8 mouse cellular contexts compared by ENCODE assay signal in the genomic region with DNA sequence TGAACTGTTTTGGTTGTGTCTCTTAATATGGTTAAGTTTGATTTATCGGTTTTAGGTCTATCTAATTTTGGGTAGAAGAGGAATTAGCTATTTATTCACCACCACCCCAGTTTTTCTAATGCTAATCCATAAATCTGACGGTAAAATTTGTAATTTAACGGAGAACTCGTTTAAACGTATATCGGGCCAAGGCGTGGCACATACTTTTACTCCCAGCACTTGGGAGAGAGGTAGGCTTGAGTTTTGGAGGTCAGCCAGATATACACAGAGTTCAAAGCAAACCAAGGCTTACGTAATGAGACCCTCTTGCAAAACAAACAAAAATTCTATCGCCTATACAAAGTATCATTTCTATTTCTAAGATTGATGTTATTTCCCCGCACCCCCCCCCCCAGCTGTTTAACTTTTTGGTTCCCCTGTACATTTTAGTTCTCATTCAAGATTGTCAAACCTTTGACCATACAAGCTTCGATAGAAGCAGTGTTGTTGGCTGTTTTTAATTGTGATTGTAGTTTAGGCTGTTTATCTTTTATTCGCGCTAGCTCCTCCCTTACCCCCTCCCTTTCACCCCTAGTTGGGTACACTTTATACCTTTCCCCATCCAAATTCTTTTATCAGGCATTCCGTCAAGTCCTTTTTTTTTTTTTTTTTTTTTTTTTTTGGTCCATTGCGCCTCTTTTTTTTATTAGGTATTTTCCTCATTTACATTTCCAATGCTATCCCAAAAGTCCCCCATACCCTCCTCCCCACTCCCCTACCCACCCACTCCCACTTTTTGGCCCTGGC. TPM values are rescaled to one million over a fixed set of nuclear protein-coding genes. Genes with fewer than 3 reads are reported as not detected.
DNase-seq lines count a peak whose midpoint lies in the region; ATAC-seq and TF ChIP-seq lines count a peak whose summit lies in the region.

No protein-coding gene starts in this region.

- peak overlapping the region; percentile 87 for H3K9ac ChIP-seq in heart, postnatal 0 days (replicated peaks; ENCODE audit: low read depth, low read length)
- H3K9ac ChIP-seq in liver, embryonic 15.5 days: peak overlapping the region; percentile 79

- 22% methylated on average over 15 of the region's 15 CpGs for WGBS in heart, postnatal 0 days
- 16% methylated on average over 15 of the region's 15 CpGs for WGBS in liver, embryonic 15.5 days (ENCODE audit: insufficient replicate concordance)
- 8% methylated on average over 15 of the region's 15 CpGs for WGBS in small intestine, adult 2 months

- intact Hi-C loops in gastrocnemius, adult 2 months (cut with DNase I): loop anchor here (10.0 kb wide), 1 partner anchor 499 kb away; the partner anchor contains the start of gene Ralgapa2

- TF ChIP-seq CTCF in gastrocnemius, adult 2 months (IDR thresholded peaks at IDR 0.05): no peak
- no peak for TF ChIP-seq CTCF in heart, postnatal 0 days (IDR thresholded peaks at IDR 0.05; ENCODE audit: low read depth)
- no peak for TF ChIP-seq CTCF in small intestine, adult 2 months (IDR thresholded peaks at IDR 0.05; ENCODE audit: extremely low read depth, insufficient read length, insufficient replicate concordance, low read depth, low read length)

- H3K27ac ChIP-seq in gastrocnemius, adult 2 months: peak overlapping the region; percentile 99
- H3K27ac ChIP-seq in heart, postnatal 0 days (ENCODE audit: low read depth): peak overlapping the region; percentile 95
- peak overlapping the region; percentile 92 for H3K27ac ChIP-seq in liver, embryonic 15.5 days (replicated peaks)
- peak overlapping the region; percentile 26; the same call in 1 of the 2 replicates for H3K27ac ChIP-seq in small intestine, adult 2 months (ENCODE audit: insufficient read depth, low read depth, low read length)

- peak overlapping the region; percentile 72 for H3K4me2 ChIP-seq in heart, postnatal 0 days (ENCODE audit: low read depth, low read length)
- peak overlapping the region; percentile 95 for H3K4me2 ChIP-seq in liver, embryonic 15.5 days

- TF ChIP-seq POLR2A in small intestine, adult 2 months (IDR thresholded peaks at IDR 0.05; ENCODE audit: low read depth, low read length): no peak

- no peaks in the 10 kb centered on the region for H3K36me3 ChIP-seq in heart, postnatal 0 days (replicated peaks; ENCODE audit: control insufficient read depth, insufficient read depth, low read length)
- 0 out of 2 replicates have a peak, but pooled peaks cover 6% of the 10 kb centered on the region for H3K36me3 ChIP-seq in liver, embryonic 15.5 days (replicated peaks)
- H3K36me3 ChIP-seq in small intestine, adult 2 months (ENCODE audit: control insufficient read depth, insufficient read depth, low read length): no peaks in the 10 kb centered on the region

- ATAC-seq in heart, postnatal 0 days (ENCODE audit: insufficient read depth, low read depth): no peak
- no peak for ATAC-seq in liver, embryonic 15.5 days (ENCODE audit: insufficient read depth)
- no peak for ATAC-seq in frontal cortex, adult (ENCODE audit: low TSS enrichment)

- peak overlapping the region; percentile 95 for H3K4me3 ChIP-seq in gastrocnemius, adult 2 months
- H3K4me3 ChIP-seq in heart, postnatal 0 days (ENCODE audit: low read depth, low read length): peak overlapping the region; percentile 85
- peak overlapping the region; percentile 80 for H3K4me3 ChIP-seq in liver, embryonic 15.5 days (replicated peaks)
- H3K4me3 ChIP-seq in small intestine, adult 2 months (ENCODE audit: low read depth, low read length): no peak overlapping the region

- no peaks in the 10 kb centered on the region for H3K27me3 ChIP-seq in heart, postnatal 0 days (ENCODE audit: control insufficient read depth, insufficient read depth, low read length)
- H3K27me3 ChIP-seq in liver, embryonic 15.5 days: no peaks in the 10 kb centered on the region
- no peaks in the 10 kb centered on the region for H3K27me3 ChIP-seq in small intestine, adult 2 months (ENCODE audit: control insufficient read depth, insufficient read depth, low read length)

- H3K4me1 ChIP-seq in heart, postnatal 0 days (ENCODE audit: control insufficient read depth, insufficient read depth): no peaks in the 10 kb centered on the region
- peaks cover 38% of the 10 kb centered on the region for H3K4me1 ChIP-seq in liver, embryonic 15.5 days (replicated peaks)
- peaks cover 2% of the 10 kb centered on the region; the same call in 1 of the 2 replicates for H3K4me1 ChIP-seq in small intestine, adult 2 months (ENCODE audit: control insufficient read depth, insufficient read depth, insufficient read length, low read length)

- DNase-seq in gastrocnemius, adult 2 months: no peak
- no peak for DNase-seq in gastrocnemius, adult 18-20 months (ENCODE audit: low spot score)
- DNase-seq in R1 (ENCODE audit: low read depth, low spot score): peak; percentile 42
- DNase-seq in heart, postnatal 0 days (ENCODE audit: low spot score): peak; percentile 18
- DNase-seq in layer of hippocampus, postnatal 14 days (ENCODE audit: low spot score in 2 of 2): no peak

- peak; percentile 18; the same call in 1 of the 2 replicates for TF ChIP-seq EP300 in heart, postnatal 0 days (IDR thresholded peaks at IDR 0.05; ENCODE audit: low read depth)

- no peaks in the 10 kb centered on the region for H3K9me3 ChIP-seq in heart, postnatal 0 days (replicated peaks; ENCODE audit: control insufficient read depth, low read length)
- H3K9me3 ChIP-seq in liver, embryonic 15.5 days (replicated peaks): no peaks in the 10 kb centered on the region

RNA-seq across cellular contexts. Expression of gene Xrn2, which starts 1.5 kb away (rescaled TPM):
- 10 to 100 TPM; 13.0 to 14.1 TPM for total RNA-seq in gastrocnemius, adult 2 months (2021)
- 10 to 100 TPM; 11.8 to 12.5 TPM for total RNA-seq in gastrocnemius, adult 18-20 months (2021)
- total RNA-seq in heart, postnatal 0 days (2014; rRNA removed; ENCODE audit: low replicate concordance): 19.0 and 26.5 TPM in 2 replicates
- 29.6 and 32.8 TPM in 2 replicates for polyA plus RNA-seq in heart, postnatal 0 days (2015; fragmentation: Nextera tagmentation; extraction: Ambion mirVana)
- polyA plus RNA-seq in liver, embryonic 15.5 days (2015; fragmentation: Nextera tagmentation; extraction: Ambion mirVana): 23.7 and 24.3 TPM in 2 replicates
- polyA plus RNA-seq in small intestine, adult 2 months (2012; rRNA removed): 5.1 and 8.0 TPM in 2 replicates
- total RNA-seq in layer of hippocampus, postnatal 14 days (2021): 10 to 100 TPM; 51.9 to 52.7 TPM

Comparison
In these comparisons a context has a peak if more than half of its experiments do, and no peak if none do; other contexts are left out.
1. DNase-seq: peak in R1 (single experiment) and heart, postnatal 0 days (single experiment); none in gastrocnemius, adult 2 months (single experiment), gastrocnemius, adult 18-20 months (single experiment) and layer of hippocampus, postnatal 14 days (0 of 2).
2. H3K27ac ChIP-seq: peak in every context shown above with its lines; median percentile 99 in gastrocnemius, adult 2 months; 95 in heart, postnatal 0 days; 92 in liver, embryonic 15.5 days; 26 in small intestine, adult 2 months.